8 mouse cellular contexts compared by ENCODE assay signal in the genomic region with DNA sequence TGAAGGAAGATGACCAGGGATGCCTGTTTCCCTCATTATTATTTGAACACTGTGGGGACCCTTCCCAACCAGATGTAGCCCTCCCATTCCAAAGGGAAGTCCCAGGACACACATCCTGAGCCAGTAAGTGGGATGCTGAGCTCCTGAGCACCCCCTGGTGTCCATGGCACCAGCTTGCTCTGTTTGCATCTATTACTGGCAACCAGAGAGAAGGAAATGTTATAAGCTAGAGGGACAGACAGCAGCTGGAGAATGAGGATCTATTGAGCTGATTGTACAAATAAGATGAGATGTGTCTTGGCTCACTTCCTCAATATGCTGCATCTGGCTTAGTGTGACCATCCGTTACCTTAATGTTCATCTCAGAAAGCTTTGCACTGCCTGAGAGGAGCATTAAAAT.
DNase-seq lines count a peak whose midpoint lies in the region.

No protein-coding gene starts in this region.

- DNase-seq in gastrocnemius, postnatal 10 days, result peak; percentile 47
- no peak for DNase-seq in gastrocnemius, adult 18-20 months (ENCODE audit: low spot score)
- DNase-seq in right cerebral cortex, adult 18-20 months, result peak; percentile 40
- DNase-seq in right cerebral cortex, adult 2 months (ENCODE audit: low spot score in 2 of 2), result no peak
- peak; percentile 40 for DNase-seq in embryo, embryonic 10.5 days (ENCODE audit: low spot score)
- peak; percentile 2 for DNase-seq in large intestine, adult 2 months (ENCODE audit: low read depth, low spot score)
- DNase-seq in naive thymus-derived CD4-positive, alpha-beta T cell, adult 2 months (ENCODE audit: low read depth), result peak; percentile 30
- no peak for DNase-seq in ovary, postnatal 14 days (ENCODE audit: low spot score)

- 61% methylated on average over 1 of the region's 1 CpGs for WGBS in large intestine, adult 2 months

Comparison
In these comparisons a context has a peak if more than half of its experiments do, and no peak if none do; other contexts are left out.
1. DNase-seq: peak in gastrocnemius, postnatal 10 days (single experiment), right cerebral cortex, adult 18-20 months (single experiment), embryo, embryonic 10.5 days (single experiment), large intestine, adult 2 months (single experiment) and naive thymus-derived CD4-positive, alpha-beta T cell, adult 2 months (single experiment); none in gastrocnemius, adult 18-20 months (single experiment), right cerebral cortex, adult 2 months (0 of 2) and ovary, postnatal 14 days (single experiment).